Mouse (Mus musculus): ENCODE measurements around the gene Nlgn2. TPM values are rescaled to one million over a fixed set of nuclear protein-coding genes. Genes with fewer than 3 reads are reported as not detected.
A peak's percentile ranks its signal among the peaks of the same experiment; 100 is the strongest.

Gene Nlgn2
- total and polyA plus RNA-seq, 3 experiments = 0.20 to 1.3 (median 1.1) TPM

DNA sequence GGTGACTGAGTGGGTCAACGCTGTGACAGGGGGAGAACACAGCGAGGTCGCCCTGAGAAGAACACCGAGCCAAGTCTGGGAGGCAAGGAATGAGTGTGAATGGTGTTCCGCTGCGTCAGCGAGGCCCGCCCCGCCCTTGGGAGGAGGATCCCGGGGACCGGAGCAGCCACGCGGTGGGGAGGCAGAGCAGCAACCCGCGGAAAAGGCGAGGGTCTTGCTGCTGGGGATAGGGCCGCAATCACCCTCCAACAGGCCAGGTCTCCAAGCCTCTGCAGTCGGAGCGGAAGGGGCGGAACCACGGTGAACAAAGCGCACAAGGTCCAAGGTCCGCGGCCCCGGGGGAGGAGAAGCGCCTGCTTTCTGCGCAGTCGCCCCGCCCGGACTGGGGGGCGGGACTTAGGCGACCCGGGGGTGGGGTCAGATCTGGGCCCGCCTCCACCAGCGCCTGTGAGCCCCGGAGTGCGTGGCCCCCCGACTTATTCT lies 8.7 kb upstream of the Nlgn2 start, which contains the start of gene Plscr3:
Gene Plscr3 (plus strand): TSS at position 179 of the 483 bp plus-strand sequence.
- Histone ChIP-seq H3K79me2 (replicated peaks; ENCODE audit: control insufficient read depth, extremely low read depth, insufficient read depth, poor library complexity, severe bottlenecking) (no peaks in the 10 kb centered on the region), H3K36me3 (replicated peaks in 1 of 2; ENCODE audit: control insufficient read depth in 1 of 2, insufficient read depth in 1 of 2, low read length in 1 of 2) (peaks cover 0 to 35% of the 10 kb centered on the region in 2 experiments), H3K4me3 (replicated peaks in 1 of 3; ENCODE audit: low read depth in 2 of 3, low read length in 2 of 3, poor library complexity in 1 of 3) (peak within 1 kb of the TSS; percentile 61 to 72 (median 65)), H3K9ac (ENCODE audit: insufficient read depth, low read depth) (peak within 1 kb of the TSS; percentile 72), H3K27me3 (replicated peaks) (no peaks in the 10 kb centered on the region), H3K9me3 (replicated peaks; ENCODE audit: low read length) (no peaks in the 10 kb centered on the region), H3K27ac (ENCODE audit: insufficient read depth, low read depth) (peak within 1 kb of the TSS; percentile 59), H3K4me2 (ENCODE audit: insufficient read depth, low read depth, poor library complexity, severe bottlenecking) (peak within 1 kb of the TSS; percentile 88), H3K4me1 (ENCODE audit: control insufficient read depth in 1 of 2, insufficient read depth in 2 of 2) (peaks cover 5 to 28% of the 10 kb centered on the region in 2 experiments)
- TF ChIP-seq E2F4 (IDR thresholded peaks at IDR 0.05; ENCODE audit: insufficient replicate concordance, low read depth, low read length) = no peak
- no peak for TF ChIP-seq EP300 (IDR thresholded peaks at IDR 0.05; ENCODE audit: low read length)
- peak; percentile 82 for TF ChIP-seq ZMIZ1 (IDR thresholded peaks at IDR 0.05; ENCODE audit: low read depth, low read length)
- TF ChIP-seq CHD2 (IDR thresholded peaks at IDR 0.05; ENCODE audit: low read length) = no peak
- no peak for TF ChIP-seq UBTF (IDR thresholded peaks at IDR 0.05; ENCODE audit: low read depth, low read length)
- TF ChIP-seq CHD1 (IDR thresholded peaks at IDR 0.05; ENCODE audit: low read depth, low read length) = no peak
- peak; percentile 67 for TF ChIP-seq HCFC1 (IDR thresholded peaks at IDR 0.05; ENCODE audit: low read depth, low read length)
- TF ChIP-seq POLR2AphosphoS2 (IDR thresholded peaks at IDR 0.05; ENCODE audit: low read depth, low read length) = no peak
- no peak for TF ChIP-seq JUN (IDR thresholded peaks at IDR 0.05; ENCODE audit: insufficient read depth, low read depth, low read length)
- TF ChIP-seq POLR2A (IDR thresholded peaks at IDR 0.05; ENCODE audit: low read depth, low read length) = peak; percentile 96
- TF ChIP-seq NRF1 (IDR thresholded peaks at IDR 0.05; ENCODE audit: low read depth, low read length) = peak; percentile 84
- no peak for TF ChIP-seq ZNF384 (IDR thresholded peaks at IDR 0.05; ENCODE audit: low read depth, low read length)
- TF ChIP-seq MEF2A (IDR thresholded peaks at IDR 0.05; ENCODE audit: borderline replicate concordance, low read depth, low read length) = peak; percentile 43; the same call in 1 of the 2 replicates
- peak; percentile 96 for TF ChIP-seq NELFE (IDR thresholded peaks at IDR 0.05; ENCODE audit: low read depth, low read length)
- TF ChIP-seq GABPA (IDR thresholded peaks at IDR 0.05; ENCODE audit: insufficient replicate concordance, low read depth, low read length) = no peak
- peak; percentile 85 for TF ChIP-seq MXI1 (IDR thresholded peaks at IDR 0.05; ENCODE audit: low read depth, low read length)
- TF ChIP-seq CTCF (conservative IDR thresholded peaks at IDR 0.05 in 1 of 2, IDR thresholded peaks at IDR 0.05 in 1 of 2; ENCODE audit: low read depth in 2 of 2, low read length in 2 of 2) = no peak
- peak; percentile 68 for TF ChIP-seq ELF1 (IDR thresholded peaks at IDR 0.05; ENCODE audit: low read depth, low read length)
- no peak for TF ChIP-seq ZKSCAN1 (IDR thresholded peaks at IDR 0.05; ENCODE audit: borderline replicate concordance, low read depth, low read length)
- peak; percentile 52; the same call in 1 of the 2 replicates for TF ChIP-seq IRF4 (IDR thresholded peaks at IDR 0.05; ENCODE audit: low read depth, low read length)
- TF ChIP-seq RCOR1 (conservative IDR thresholded peaks at IDR 0.05; ENCODE audit: low read depth, low read length) = no peak
- TF ChIP-seq KAT2A (IDR thresholded peaks at IDR 0.05; ENCODE audit: insufficient replicate concordance, low read length) = 0 out of 2 replicates have a peak, but pooled peaks have one; percentile 23
- TF ChIP-seq SIN3A (IDR thresholded peaks at IDR 0.05; ENCODE audit: low read length) = peak; percentile 69; the same call in 1 of the 2 replicates
- peak; percentile 76; the same call in 1 of the 2 replicates for TF ChIP-seq MYC (IDR thresholded peaks at IDR 0.05; ENCODE audit: low read depth, low read length)
- peak; percentile 70 for TF ChIP-seq TBP (conservative IDR thresholded peaks at IDR 0.05; ENCODE audit: low read depth, low read length)
- no peak for TF ChIP-seq MAFK (IDR thresholded peaks at IDR 0.05; ENCODE audit: insufficient replicate concordance, low read length)
- TF ChIP-seq SMC3 (IDR thresholded peaks at IDR 0.05; ENCODE audit: low read depth, low read length) = no peak
- TF ChIP-seq RAD21 (IDR thresholded peaks at IDR 0.05; ENCODE audit: low read depth, low read length) = no peak
- TF ChIP-seq TCF12 (IDR thresholded peaks at IDR 0.05; ENCODE audit: low read depth, low read length) = peak; percentile 70; the same call in 1 of the 2 replicates
- TF ChIP-seq USF2 (conservative IDR thresholded peaks at IDR 0.05; ENCODE audit: low read depth, low read length) = no peak
- TF ChIP-seq USF1 (IDR thresholded peaks at IDR 0.05; ENCODE audit: low read depth, low read length) = no peak
- TF ChIP-seq MAZ (IDR thresholded peaks at IDR 0.05; ENCODE audit: low read depth, low read length) = peak; percentile 94
- TF ChIP-seq PAX5 (IDR thresholded peaks at IDR 0.05; ENCODE audit: low read length) = no peak
- TF ChIP-seq ETS1 (conservative IDR thresholded peaks at IDR 0.05; ENCODE audit: low read depth, low read length) = no peak
- TF ChIP-seq BHLHE40 (IDR thresholded peaks at IDR 0.05; ENCODE audit: low read depth, low read length) = no peak; the same call in 1 of the 2 replicates
- TF ChIP-seq ZC3H11A (IDR thresholded peaks at IDR 0.05; ENCODE audit: low read depth, low read length) = no peak
- no peak for TF ChIP-seq JUND (conservative IDR thresholded peaks at IDR 0.05; ENCODE audit: low read depth, low read length)
- TF ChIP-seq MAX (IDR thresholded peaks at IDR 0.05; ENCODE audit: low read length) = peak; percentile 55; the same call in 1 of the 2 replicates
- DNase-seq (ENCODE audit: extremely low read depth) = peak; percentile 93
- dilution Hi-C loops (cut with MboI; ENCODE audit: extremely low pct_ligation_motif_present, extremely low pct_unique_long_range_greater_than_20kb, low sequenced_read_pairs) = no loop called here
- in situ Hi-C loops (cut with MboI; ENCODE audit: low pct_ligation_motif_present, low pct_unique_long_range_greater_than_20kb, low sequenced_read_pairs) = no loop called here
